Mouse (Mus musculus) Muller cell, postnatal 12 days (primary cell): ENCODE measurements around the gene Ppm1a.
"Not testable (repeated sequence)": the region's sequence is repeated elsewhere in the genome, so short reads cannot be mapped to it uniquely, and the experiment has no call there.

Experiments
- DNase-seq: peaks from one replicate; pipeline ENCODE4 v3.0.0-alpha.2; 2015; ENCODE audit errors: inconsistent ontology term

The Ppm1a gene

DNA sequence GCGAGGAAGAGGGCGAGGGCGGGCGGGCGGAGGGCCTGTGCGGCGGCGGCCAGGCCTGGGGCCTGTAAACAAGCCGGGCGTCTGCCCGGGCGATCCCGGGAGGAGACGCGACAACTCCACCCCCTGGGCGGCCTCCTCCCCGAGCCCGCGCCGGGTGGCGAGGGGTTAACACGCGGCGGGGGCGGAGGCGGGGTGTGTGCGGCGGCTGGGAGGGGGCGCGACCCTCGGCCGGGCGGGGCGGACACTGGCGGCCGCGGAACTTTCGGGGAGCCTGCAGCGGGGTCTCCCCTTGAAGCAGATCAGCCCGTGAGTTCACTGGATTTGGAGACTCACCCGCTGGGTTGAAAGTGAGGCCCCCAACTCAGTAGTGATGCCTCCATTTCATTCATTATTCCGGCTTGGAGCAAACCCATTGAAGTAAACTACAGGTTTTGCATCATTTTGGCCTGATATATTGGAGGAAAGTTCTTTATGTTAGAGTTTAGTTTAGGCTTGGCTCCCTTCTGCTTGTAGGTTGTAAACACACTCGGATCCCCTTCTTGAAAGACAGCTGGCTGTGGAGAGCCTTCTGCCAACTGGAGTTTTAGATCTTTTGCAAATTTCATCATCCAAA lies 4.5 kb downstream of the Ppm1a start:
- DNase-seq = peak; percentile 87

DNA sequence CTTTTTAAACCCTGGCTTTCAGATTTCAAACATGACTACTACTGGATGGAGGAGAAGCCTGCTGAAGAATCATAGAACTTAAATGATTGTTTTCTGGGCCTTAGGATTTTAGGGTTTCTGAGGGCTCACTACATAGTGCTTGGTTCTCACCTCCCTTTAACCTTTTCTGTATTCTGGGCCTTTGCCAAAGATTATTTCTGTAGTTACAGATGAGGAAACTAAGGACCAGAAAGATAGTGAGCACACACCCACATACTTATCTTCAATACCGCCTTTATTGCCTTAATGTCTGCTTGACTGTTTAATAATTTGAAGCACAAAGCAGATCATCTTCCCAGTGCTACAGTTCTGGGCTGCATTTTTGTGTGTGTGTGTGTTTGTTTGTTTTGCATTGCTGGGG lies 5.2 kb downstream of the Ppm1a start:
- peak; percentile 24 for DNase-seq

DNA sequence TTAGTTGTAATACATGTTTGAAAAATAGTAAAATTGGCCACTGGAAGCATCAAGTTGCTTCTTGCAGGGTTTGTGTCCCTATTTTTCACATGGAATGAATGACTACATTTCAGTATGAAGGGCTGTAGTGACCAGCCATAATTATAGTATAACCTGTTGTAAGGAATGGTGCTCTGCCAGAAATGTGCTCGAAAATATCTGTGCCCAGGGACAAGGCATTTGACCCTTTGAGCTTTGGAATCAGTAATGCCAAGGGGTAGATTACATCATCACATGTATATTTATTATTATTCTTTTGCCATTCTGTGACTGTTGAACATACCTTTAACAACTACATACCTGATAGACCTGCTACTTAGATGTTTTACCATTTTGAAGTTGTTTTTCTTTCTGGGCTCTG lies 5.9 kb downstream of the Ppm1a start:
- DNase-seq = no peak

- DNase-seq = no peak
These were observed 10.6 kb downstream of the Ppm1a start for GRCm38 (mm10) chr12:72767809-72768208.

- DNase-seq = no peak
These were observed 11.0 kb downstream of the Ppm1a start for GRCm38 (mm10) chr12:72768230-72768629.

DNA sequence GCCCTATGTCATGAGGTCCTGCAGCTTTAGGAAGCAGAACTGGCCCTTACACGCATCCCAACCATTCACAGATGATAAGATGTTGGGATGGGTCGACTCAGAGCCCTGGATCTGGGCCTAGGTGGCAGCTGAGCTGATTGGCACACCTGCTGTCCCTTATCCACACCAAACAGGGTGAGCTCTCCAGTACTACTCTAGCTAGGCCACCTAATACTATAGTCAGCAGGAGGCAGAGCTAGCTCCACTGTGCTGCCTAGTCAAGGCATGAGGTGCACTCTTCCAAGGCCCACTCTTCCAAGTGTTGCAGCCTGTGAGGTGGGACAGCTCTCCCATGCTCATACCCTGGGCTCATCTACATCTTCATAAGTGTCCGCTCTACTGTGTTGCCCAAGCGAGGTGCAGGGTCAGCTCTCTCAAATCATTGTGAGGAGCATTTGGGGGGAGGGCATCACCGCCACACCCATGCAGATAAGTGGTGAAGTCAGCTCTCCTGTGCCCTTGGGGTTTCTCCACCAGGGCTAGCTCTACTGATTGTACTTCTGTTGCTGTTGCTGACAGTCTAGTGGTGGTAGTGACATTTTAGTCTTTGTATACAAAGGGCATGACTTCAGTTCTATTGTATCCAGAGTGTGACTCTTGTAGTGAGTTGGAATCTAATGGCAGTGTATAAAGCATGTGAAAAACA lies 12.4 kb downstream of the Ppm1a start:
- DNase-seq = no peak

DNA sequence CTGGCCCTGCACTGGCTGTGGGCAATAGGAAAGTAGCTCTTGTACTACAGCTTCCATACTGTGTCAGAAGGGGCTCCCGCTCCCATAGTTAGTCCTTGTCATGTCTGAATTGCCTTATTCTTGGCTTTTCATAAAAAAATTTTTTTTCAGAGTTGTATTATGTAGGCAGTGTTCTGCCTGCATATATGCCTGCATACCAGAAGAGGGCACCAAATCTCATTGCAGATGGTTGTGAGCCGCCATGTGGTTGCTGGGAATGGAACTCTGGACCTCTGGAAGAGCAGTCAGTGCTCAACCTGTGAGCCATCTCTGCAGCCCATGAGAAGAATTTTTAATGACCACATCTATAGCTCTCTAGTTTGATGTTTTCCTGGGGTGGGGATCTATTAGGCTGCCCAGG lies 13.9 kb downstream of the Ppm1a start:
- DNase-seq = no peak

- DNase-seq = no peak
These were observed 14.5 kb downstream of the Ppm1a start for GRCm38 (mm10) chr12:72771711-72772110.

DNA sequence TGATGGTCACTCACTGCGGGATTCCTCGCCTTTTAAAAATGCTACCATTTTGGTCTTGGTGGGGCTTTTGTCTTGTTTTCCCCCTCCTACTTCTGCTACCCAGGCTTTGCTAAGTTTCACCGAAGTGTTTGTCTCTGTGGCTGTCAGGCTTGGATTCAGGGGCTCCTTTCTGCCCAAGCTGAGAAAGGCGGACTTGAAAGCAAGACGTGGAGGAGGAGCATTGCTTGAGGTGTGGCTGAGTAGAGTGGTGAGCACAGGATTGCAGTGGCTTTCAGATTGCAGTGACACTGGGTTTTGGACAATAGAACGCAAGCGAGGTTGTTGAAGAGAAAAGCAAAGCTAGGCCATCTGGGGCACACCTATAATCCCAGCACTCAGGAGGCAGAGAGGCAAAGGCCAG lies 16.7 kb downstream of the Ppm1a start:
- DNase-seq = no peak

DNA sequence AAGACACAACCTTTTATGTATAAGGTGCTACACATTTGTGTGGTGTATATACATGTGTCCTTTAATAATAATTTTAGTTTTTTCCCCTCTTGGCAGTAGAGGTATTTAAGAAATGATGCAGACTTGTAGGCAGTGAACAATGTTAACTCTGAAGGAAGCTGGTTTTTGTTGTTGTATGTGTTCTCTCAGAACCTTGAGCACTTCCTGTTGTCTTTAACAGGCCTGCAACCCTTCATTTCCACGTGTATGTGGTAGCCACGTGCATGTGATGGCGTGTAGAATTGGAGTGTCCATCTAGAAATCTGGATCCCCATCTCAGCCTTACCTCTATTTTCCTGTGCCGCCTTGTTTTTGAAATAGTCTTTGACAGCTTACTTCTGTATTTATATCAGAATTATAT lies 20.0 kb downstream of the Ppm1a start:
- DNase-seq = no peak

GRCm38 (mm10) chr12:72780136-72780535 lies 22.9 kb downstream of the Ppm1a start:
- DNase-seq = no peak

GRCm38 (mm10) chr12:72782786-72783185 lies 25.5 kb downstream of the Ppm1a start:
- DNase-seq = not testable (repeated sequence)

- DNase-seq = no peak
These were observed 28.1 kb downstream of the Ppm1a start for GRCm38 (mm10) chr12:72785183-72785930.

DNA sequence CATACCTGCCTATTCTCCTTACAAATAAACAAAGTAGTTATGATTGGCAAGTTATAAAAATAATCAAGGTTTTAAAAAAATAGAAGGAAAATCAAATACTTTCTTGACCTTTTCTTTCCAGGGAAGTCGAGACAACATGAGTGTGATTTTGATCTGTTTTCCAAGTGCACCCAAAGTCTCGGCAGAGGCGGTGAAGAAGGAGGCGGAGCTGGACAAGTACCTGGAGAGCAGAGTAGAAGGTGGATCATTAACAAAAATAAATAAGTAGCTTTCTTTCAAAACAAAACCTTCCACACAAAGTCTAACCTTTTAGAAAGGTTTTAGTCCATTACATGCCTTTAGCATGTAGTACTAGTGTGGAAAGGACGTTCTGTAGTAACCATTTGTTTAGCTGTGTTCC lies 29.3 kb downstream of the Ppm1a start:
- no peak for DNase-seq

DNA sequence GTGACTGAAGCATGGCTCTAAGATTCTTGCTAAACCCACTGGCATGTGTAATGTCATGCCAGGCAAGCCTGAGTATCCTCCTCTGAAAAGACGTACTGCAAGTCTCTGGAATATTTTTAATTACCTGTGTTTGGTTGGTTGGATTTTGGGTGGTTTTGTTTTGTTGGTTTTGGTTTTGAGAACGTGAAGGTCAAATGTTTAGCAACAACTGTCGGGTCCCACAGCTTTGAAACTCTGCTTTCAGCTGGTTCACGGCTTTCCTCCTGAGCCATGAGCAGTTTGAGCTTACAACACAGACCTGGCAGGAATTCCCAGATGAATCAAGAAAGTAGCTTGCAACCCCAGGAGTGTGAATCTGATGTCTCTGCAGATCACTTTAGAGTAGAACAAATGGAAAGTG lies 29.7 kb downstream of the Ppm1a start:
- DNase-seq = no peak

- DNase-seq = peak; percentile 35
These were observed 33.3 kb downstream of the Ppm1a start for GRCm38 (mm10) chr12:72790538-72790937.

DNA sequence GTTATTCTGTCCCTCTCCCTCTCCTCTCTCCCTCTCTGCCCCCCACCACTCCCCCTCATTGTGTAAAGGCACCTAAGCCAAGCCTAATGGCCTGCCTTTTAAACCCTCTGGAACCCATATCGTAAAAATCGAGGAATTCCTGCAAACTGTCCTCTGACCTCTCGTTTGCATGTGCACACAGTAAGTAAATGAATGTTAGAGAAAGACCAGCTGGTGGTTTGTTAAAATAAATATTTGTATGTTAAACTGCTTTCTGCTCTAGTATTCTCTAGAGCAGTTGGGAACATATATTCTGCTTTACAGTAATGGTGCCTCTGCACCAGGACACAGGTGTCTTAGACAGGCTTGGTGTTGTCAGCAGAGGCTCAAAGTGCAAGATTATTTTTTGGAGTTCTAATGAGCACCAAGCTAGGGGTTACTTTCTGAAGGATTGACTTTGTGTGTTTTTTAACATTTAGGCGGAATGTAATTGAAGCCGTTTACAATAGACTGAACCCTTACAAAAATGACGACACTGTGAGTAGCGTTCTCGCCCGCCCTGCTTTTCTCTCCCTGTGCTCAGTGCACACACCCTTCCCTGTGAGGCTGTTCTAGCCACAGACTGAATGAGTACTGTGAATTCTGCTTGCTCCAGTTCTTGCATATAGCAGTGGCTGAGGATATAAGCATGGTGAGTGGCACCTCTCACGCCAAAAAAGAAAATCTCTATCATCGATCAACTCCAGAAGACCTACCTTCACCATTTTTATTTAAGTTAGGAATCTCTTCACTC lies 35.3 kb downstream of the Ppm1a start:
- no peak for DNase-seq

- DNase-seq = no peak
These were observed 36.7 kb downstream of the Ppm1a start for GRCm38 (mm10) chr12:72793983-72794382.

DNA sequence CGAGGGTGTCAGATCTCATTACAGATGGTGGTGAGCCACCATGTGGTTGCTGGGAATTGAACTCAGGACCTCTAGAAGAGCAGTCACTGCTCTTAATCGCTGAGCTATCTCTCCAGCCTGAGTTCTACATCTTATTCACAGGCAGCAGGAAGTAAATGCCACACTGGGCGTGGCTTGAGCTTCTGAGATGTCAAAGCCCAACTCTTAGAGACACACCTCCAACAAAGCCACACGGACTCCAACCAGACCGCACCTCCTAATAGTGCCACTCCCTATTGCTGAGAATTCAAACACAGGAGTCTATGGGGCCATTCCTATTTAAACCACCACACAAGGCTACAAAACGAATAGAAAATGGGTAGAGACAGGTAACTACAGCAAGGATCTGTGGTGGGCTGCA lies 52.5 kb downstream of the Ppm1a start:
- no peak for DNase-seq

DNA sequence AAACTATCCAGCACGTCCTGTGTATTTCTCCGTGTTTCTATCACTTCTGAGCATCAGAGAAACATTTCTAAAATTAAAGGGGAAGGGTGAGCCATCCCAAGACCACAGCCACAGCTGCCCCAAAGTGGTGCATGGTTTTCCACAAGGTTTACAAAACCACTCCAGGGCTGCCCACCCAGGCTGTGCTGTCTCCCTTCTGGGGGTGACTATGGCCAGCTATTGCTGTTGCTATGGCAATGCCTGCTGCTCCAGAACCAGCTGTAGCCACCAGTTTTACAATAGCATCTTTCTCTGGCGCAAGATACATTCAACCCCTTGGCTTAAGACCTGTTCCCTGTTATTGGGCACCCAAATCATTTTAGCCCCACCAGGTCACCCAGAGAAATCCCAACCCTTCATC lies 54.3 kb downstream of the Ppm1a start:
- DNase-seq = no peak

- peak; percentile 83 for DNase-seq
These were observed 63.7 kb downstream of the Ppm1a start for GRCm38 (mm10) chr12:72820940-72821431.

- no peak for DNase-seq
These were observed 64.3 kb downstream of the Ppm1a start for GRCm38 (mm10) chr12:72821589-72821988.
